Mouse (Mus musculus) megakaryocyte, embryonic 14.5 days (primary cell): ENCODE results near the gene Nrbf2. TPM values are rescaled to one million over a fixed set of nuclear protein-coding genes. Genes with fewer than 3 reads are reported as not detected.

Experiments used
- H3K27me3 ChIP-seq: replicated peaks from 2 replicates; pipeline ENCODE3; 2012; ENCODE audit warnings: inconsistent platforms
- H3K36me3 ChIP-seq: replicated peaks from 2 replicates; pipeline ENCODE3; 2012; ENCODE audit warnings: low read length, inconsistent platforms, mixed read lengths
- H3K4me1 ChIP-seq: 2 replicates; pipeline ENCODE4 v1.6.1; 2012; ENCODE audit warnings: inconsistent platforms
- H3K4me3 ChIP-seq: replicated peaks from 2 replicates; pipeline ENCODE3; 2012; ENCODE audit warnings: moderate library complexity, mild to moderate bottlenecking, inconsistent platforms
- H3K9me3 ChIP-seq: 2 replicates; pipeline ENCODE4 v1.6.1; 2012; ENCODE audit warnings: inconsistent platforms
- FLI1 ChIP-seq: IDR thresholded peaks from 2 replicates; pipeline ENCODE4 v1.6.1; 2012; ENCODE audit warnings: low read length, inconsistent platforms, mixed read lengths
- GATA1 ChIP-seq: IDR thresholded peaks from 3 replicates; pipeline ENCODE4 v1.6.1; 2012; ENCODE audit warnings: mixed read lengths, low read length, inconsistent platforms, borderline replicate concordance
- polyA plus RNA-seq: library from polyadenylated mRNA; stranded (reverse); fragments of >175 nt; gene quantifications from 2 replicates; pipeline ENCODE4 v1.2.3, GENCODE M21; 2012; ENCODE audit warnings: low replicate concordance; ENCODE audit not compliant: insufficient read depth

Nrbf2 gene
- polyA plus RNA-seq, 1 experiment = 44.9 TPM

- Histone ChIP-seq H3K4me1 (no peaks in the 10 kb centered on the region), H3K27me3 (no peaks in the 10 kb centered on the region), H3K4me3 (no peak overlapping the region), H3K9me3 (peaks cover 4% of the 10 kb centered on the region), H3K36me3 (peaks cover 47% of the 10 kb centered on the region)
- TF ChIP-seq FLI1 (no peak), GATA1 (no peak)
Observed at GRCm38 (mm10) chr10:67264852-67265251, 20.3 kb downstream of the Nrbf2 start.

- H3K36me3 ChIP-seq = peaks cover 97% of the 10 kb centered on the region
- no peak overlapping the region for H3K4me3 ChIP-seq
- peaks cover 27% of the 10 kb centered on the region for H3K4me1 ChIP-seq
- H3K27me3 ChIP-seq = no peaks in the 10 kb centered on the region
- no peaks in the 10 kb centered on the region for H3K9me3 ChIP-seq
- TF ChIP-seq FLI1 = no peak
- no peak for TF ChIP-seq GATA1
Observed at GRCm38 (mm10) chr10:67253115-67253514, 32.0 kb downstream of the Nrbf2 start.

GRCm38 (mm10) chr10:67252353-67252752 is 32.8 kb downstream of the Nrbf2 start:
- peaks cover 98% of the 10 kb centered on the region for H3K36me3 ChIP-seq
- H3K27me3 ChIP-seq = no peaks in the 10 kb centered on the region
- peaks cover 27% of the 10 kb centered on the region for H3K4me1 ChIP-seq
- no peak for TF ChIP-seq FLI1
- TF ChIP-seq GATA1 = no peak
- no peak overlapping the region for H3K4me3 ChIP-seq
- H3K9me3 ChIP-seq = no peaks in the 10 kb centered on the region

GRCm38 (mm10) chr10:67250846-67251245 is 34.3 kb downstream of the Nrbf2 start:
- Histone ChIP-seq H3K9me3 (no peaks in the 10 kb centered on the region), H3K4me3 (no peak overlapping the region), H3K27me3 (no peaks in the 10 kb centered on the region), H3K4me1 (peaks cover 27% of the 10 kb centered on the region), H3K36me3 (peaks cover 98% of the 10 kb centered on the region)
- TF ChIP-seq FLI1 (no peak), GATA1 (no peak)

- Histone ChIP-seq H3K36me3 (peaks cover 98% of the 10 kb centered on the region), H3K27me3 (no peaks in the 10 kb centered on the region), H3K9me3 (no peaks in the 10 kb centered on the region)
Observed at GRCm38 (mm10) chr10:67249486-67249885, 35.6 kb downstream of the Nrbf2 start.

GRCm38 (mm10) chr10:67247145-67247544 is 38.0 kb downstream of the Nrbf2 start:
- H3K36me3 ChIP-seq = peaks cover 98% of the 10 kb centered on the region
- no peaks in the 10 kb centered on the region for H3K9me3 ChIP-seq
- H3K27me3 ChIP-seq = no peaks in the 10 kb centered on the region
- TF ChIP-seq GATA1 (no peak), FLI1 (no peak)
- no peak overlapping the region for H3K4me3 ChIP-seq
- H3K4me1 ChIP-seq = peaks cover 14% of the 10 kb centered on the region

More at GRCm38 (mm10) chr10:67249486-67249885, 35.6 kb downstream of the Nrbf2 start:
- Histone ChIP-seq H3K4me3 (no peak overlapping the region), H3K4me1 (peaks cover 27% of the 10 kb centered on the region)
- TF ChIP-seq FLI1 = no peak
- no peak for TF ChIP-seq GATA1

- Histone ChIP-seq H3K36me3 (peaks cover 99% of the 10 kb centered on the region), H3K4me1 (peaks cover 14% of the 10 kb centered on the region), H3K27me3 (no peaks in the 10 kb centered on the region), H3K9me3 (no peaks in the 10 kb centered on the region), H3K4me3 (no peak overlapping the region)
- no peak for TF ChIP-seq FLI1
- no peak for TF ChIP-seq GATA1
Observed at GRCm38 (mm10) chr10:67230439-67230838, 54.7 kb downstream of the Nrbf2 start.

GRCm38 (mm10) chr10:67226543-67226942 is 58.6 kb downstream of the Nrbf2 start:
- no peak for TF ChIP-seq GATA1
- Histone ChIP-seq H3K9me3 (no peaks in the 10 kb centered on the region), H3K27me3 (no peaks in the 10 kb centered on the region), H3K36me3 (peaks cover 96% of the 10 kb centered on the region), H3K4me1 (peaks cover 38% of the 10 kb centered on the region), H3K4me3 (no peak overlapping the region)

GRCm38 (mm10) chr10:67226109-67226508 is 59.0 kb downstream of the Nrbf2 start:
- TF ChIP-seq GATA1 (no peak), FLI1 (no peak)
- Histone ChIP-seq H3K4me3 (peak overlapping the region; percentile 26), H3K36me3 (peaks cover 96% of the 10 kb centered on the region), H3K27me3 (no peaks in the 10 kb centered on the region), H3K4me1 (peaks cover 42% of the 10 kb centered on the region), H3K9me3 (no peaks in the 10 kb centered on the region)

GRCm38 (mm10) chr10:67225528-67225927 is 59.6 kb downstream of the Nrbf2 start:
- Histone ChIP-seq H3K9me3 (no peaks in the 10 kb centered on the region), H3K36me3 (peaks cover 96% of the 10 kb centered on the region), H3K4me1 (peaks cover 42% of the 10 kb centered on the region), H3K27me3 (no peaks in the 10 kb centered on the region), H3K4me3 (no peak overlapping the region)
- TF ChIP-seq GATA1 (no peak), FLI1 (no peak)

- peaks cover 96% of the 10 kb centered on the region for H3K36me3 ChIP-seq
- no peaks in the 10 kb centered on the region for H3K9me3 ChIP-seq
- no peak overlapping the region for H3K4me3 ChIP-seq
- H3K4me1 ChIP-seq = peaks cover 47% of the 10 kb centered on the region
- TF ChIP-seq FLI1 (no peak), GATA1 (no peak)
- H3K27me3 ChIP-seq = no peaks in the 10 kb centered on the region
Observed at GRCm38 (mm10) chr10:67223942-67224341, 61.2 kb downstream of the Nrbf2 start.
